Mouse (Mus musculus) lung, postnatal 14 days (tissue): Measurements from ENCODE around the gene Hist2h2aa2.
A peak's percentile ranks its signal among the peaks of the same experiment; 100 is the strongest.
"Not testable (repeated sequence)": the region's sequence is repeated elsewhere in the genome, so short reads cannot be mapped to it uniquely, and the experiment has no call there.

Experiments
- DNase-seq: peaks from one replicate; pipeline ENCODE4 v3.0.0; 2021

The Hist2h2aa2 gene

GRCm38 (mm10) chr3:96261623-96262022 is 21.5 kb upstream of the Hist2h2aa2 start:
- DNase-seq, result no peak

GRCm38 (mm10) chr3:96260220-96260619 is 20.1 kb upstream of the Hist2h2aa2 start:
- no peak for DNase-seq

GRCm38 (mm10) chr3:96257190-96257589 is 17.1 kb upstream of the Hist2h2aa2 start:
- no peak for DNase-seq

- no peak for DNase-seq
These were observed 16.0 kb upstream of the Hist2h2aa2 start for GRCm38 (mm10) chr3:96255926-96256593.

- no peak for DNase-seq
These were observed 14.7 kb upstream of the Hist2h2aa2 start for GRCm38 (mm10) chr3:96254683-96255355.

GRCm38 (mm10) chr3:96251787-96252186 is 11.7 kb upstream of the Hist2h2aa2 start:
- no peak for DNase-seq

GRCm38 (mm10) chr3:96250890-96251289 is 10.8 kb upstream of the Hist2h2aa2 start:
- no peak for DNase-seq

GRCm38 (mm10) chr3:96249034-96249345 is 8.9 kb upstream of the Hist2h2aa2 start:
- no peak for DNase-seq

GRCm38 (mm10) chr3:96248141-96249033 is 8.3 kb upstream of the Hist2h2aa2 start:
- DNase-seq, result no peak

GRCm38 (mm10) chr3:96247356-96248140 is 7.5 kb upstream of the Hist2h2aa2 start:
- DNase-seq, result no peak

- DNase-seq, result not testable (repeated sequence)
These were observed 6.4 kb upstream of the Hist2h2aa2 start, which contains the start of gene Hist2h3c1 for GRCm38 (mm10) chr3:96246427-96246856. Hist2h3c1 (plus strand) TSS chr3:96246685.

GRCm38 (mm10) chr3:96246018-96246417 is 5.9 kb upstream of the Hist2h2aa2 start:
- DNase-seq, result not testable (repeated sequence)

GRCm38 (mm10) chr3:96245003-96245886 is 5.2 kb upstream of the Hist2h2aa2 start, which contains the start of gene Hist2h2aa1:
Hist2h2aa1 (plus strand) TSS chr3:96245497.
- peak; percentile 81 for DNase-seq

GRCm38 (mm10) chr3:96243921-96244572 is 4.0 kb upstream of the Hist2h2aa2 start:
- no peak for DNase-seq

- DNase-seq, result no peak
These were observed 722 bp upstream of the Hist2h2aa2 start for GRCm38 (mm10) chr3:96240799-96241197.

GRCm38 (mm10) chr3:96238954-96239793 is 902 bp downstream of the Hist2h2aa2 start, which contains the start of gene Hist2h3c2:
Hist2h3c2 (minus strand) TSS chr3:96239127.
- DNase-seq, result not testable (repeated sequence)

GRCm38 (mm10) chr3:96237904-96238511 is 2.1 kb downstream of the Hist2h2aa2 start:
- DNase-seq, result no peak

- DNase-seq, result no peak
These were observed 2.7 kb downstream of the Hist2h2aa2 start for GRCm38 (mm10) chr3:96237335-96237903.

- no peak for DNase-seq
These were observed 3.2 kb downstream of the Hist2h2aa2 start for GRCm38 (mm10) chr3:96236834-96237334.
